Mouse (Mus musculus): ENCODE measurements around the gene Ndufa5. TPM values are rescaled to one million over a fixed set of nuclear protein-coding genes. Genes with fewer than 3 reads are reported as not detected.

Gene Ndufa5
- polyA plus RNA-seq (2017; shearing (Covaris generic)) = 91.5 TPM

GRCm38 (mm10) chr6:24527155-24528063 is at the start of gene Ndufa5:
Ndufa5 (minus strand) TSS chr6:24528013.

GRCm38 (mm10) chr6:24528064-24528243 is 141 bp upstream of the Ndufa5 start, which contains the start of gene Asb15:
Asb15 (plus strand) TSS chr6:24528144.

GRCm38 (mm10) chr6:24514552-24515284 is 13.1 kb downstream of the Ndufa5 start, which contains the start of gene Iqub:
Iqub (minus strand) TSS chr6:24515067.

Other genes with a start within 250 kb of the Ndufa5 start
- gene Iqub, start 12.9 kb downstream of the Ndufa5 start, polyA plus RNA-seq (2017; shearing (Covaris generic)) = not detected
- gene Asb15, start 131 bp upstream of the Ndufa5 start, polyA plus RNA-seq (2017; shearing (Covaris generic)) = 0.15 TPM
- gene Lmod2, start 69.7 kb upstream of the Ndufa5 start, polyA plus RNA-seq (2017; shearing (Covaris generic)) = not detected
- gene Wasl, start 137.0 kb upstream of the Ndufa5 start, polyA plus RNA-seq (2017; shearing (Covaris generic)) = 41.5 TPM
- 0.10 TPM for gene Hyal6, start 205.2 kb upstream of the Ndufa5 start, polyA plus RNA-seq (2017; shearing (Covaris generic))
- not detected for gene Hyal4, start 220.3 kb upstream of the Ndufa5 start, polyA plus RNA-seq (2017; shearing (Covaris generic))

All from naive thymus-derived CD4-positive, alpha-beta T cell, adult 5 months (primary cell).